Mouse (Mus musculus) kidney, adult 2 months (tissue): Measurements from ENCODE around the gene Olfr213.

Experiments used
- CTCF ChIP-seq: fragments of 200-500 bp; conservative IDR thresholded peaks from 2 replicates; pipeline ENCODE4 v1.5.1; 2011; ENCODE audit warnings: low read depth, mild to moderate bottlenecking, control low read depth, low read length, moderate library complexity, mixed read lengths; ENCODE audit not compliant: insufficient read depth, insufficient read length
- POLR2A ChIP-seq: fragments of 200-500 bp; IDR thresholded peaks from one replicate; pipeline ENCODE4 v1.6.1; 2011; ENCODE audit warnings: low read depth, low read length, control low read depth

DNA sequence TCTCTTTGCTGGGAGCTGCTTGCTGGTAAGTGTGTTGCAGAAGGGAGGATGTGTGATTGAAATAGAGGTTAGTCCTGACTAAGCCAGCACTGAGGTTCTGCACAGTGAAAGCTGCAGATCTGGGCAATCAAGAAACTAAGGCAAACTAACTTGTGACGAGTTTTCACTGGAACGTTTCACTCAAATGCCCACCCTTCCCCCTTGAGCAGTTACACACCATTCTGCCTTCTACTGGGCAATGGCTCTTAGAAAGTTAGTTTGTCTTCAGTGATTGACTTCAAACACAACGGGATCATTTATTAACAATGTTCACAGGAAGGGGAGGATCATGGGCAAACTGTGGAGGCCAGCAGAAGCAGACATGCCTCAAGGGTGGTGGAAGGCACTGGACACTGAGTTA, 16.7 kb downstream of the Olfr213 start:
- TF ChIP-seq CTCF (no peak), POLR2A (no peak)
